Mouse (Mus musculus): ENCODE data around the gene Depdc1b. TPM values are rescaled to one million over a fixed set of nuclear protein-coding genes. Genes with fewer than 3 reads are reported as not detected.
A peak's percentile ranks its signal among the peaks of the same experiment; 100 is the strongest.

Depdc1b gene
- polyA plus RNA-seq, 1 experiment from 2014 or later = 11.6 TPM

DNA sequence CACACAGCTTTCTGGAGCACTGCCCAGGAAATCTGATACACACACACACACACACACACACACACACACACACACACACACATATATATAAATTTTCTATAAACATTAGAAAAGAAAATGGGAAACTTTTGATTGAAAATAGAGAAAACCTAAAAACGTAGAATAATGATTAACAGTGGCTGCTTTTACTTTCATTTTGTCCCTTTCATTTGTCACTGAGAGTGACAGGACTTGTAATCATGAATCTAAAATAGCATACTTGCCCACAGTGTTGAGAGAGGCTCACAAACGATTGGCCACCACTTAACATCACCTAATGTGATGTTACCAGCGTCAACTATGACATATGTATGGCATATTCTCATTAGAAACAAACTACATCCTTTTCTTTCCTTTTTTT is 26.7 kb upstream of the Depdc1b start:
- Histone ChIP-seq H3K4me1 (no peaks in the 10 kb centered on the region), H3K4me2 (no peak overlapping the region), H3K9ac (no peak overlapping the region), H3K9me3 (no peaks in the 10 kb centered on the region), H3K36me3 (no peaks in the 10 kb centered on the region), H3K27me3 (no peaks in the 10 kb centered on the region), H3K4me3 (no peak overlapping the region), H3K27ac (no peak overlapping the region)
- WGBS = 83% methylated on average over 3 of the region's 3 CpGs
- ATAC-seq (ENCODE audit: insufficient number of reproducible peaks, insufficient read depth, low FRiP score, low TSS enrichment, low read depth) = no peak

- Histone ChIP-seq H3K27ac (no peak overlapping the region), H3K4me3 (no peak overlapping the region), H3K9ac (no peak overlapping the region), H3K4me1 (no peaks in the 10 kb centered on the region), H3K36me3 (no peaks in the 10 kb centered on the region), H3K4me2 (no peak overlapping the region), H3K27me3 (no peaks in the 10 kb centered on the region), H3K9me3 (no peaks in the 10 kb centered on the region)
- WGBS = 84% methylated on average over 4 of the region's 4 CpGs
- no peak for ATAC-seq (ENCODE audit: insufficient number of reproducible peaks, insufficient read depth, low FRiP score, low TSS enrichment, low read depth)
Measured at GRCm38 (mm10) chr13:108290314-108290713, 25.8 kb upstream of the Depdc1b start.

GRCm38 (mm10) chr13:108297350-108298093 is 18.6 kb upstream of the Depdc1b start:
- no peaks in the 10 kb centered on the region for H3K27me3 ChIP-seq
- ATAC-seq (ENCODE audit: insufficient number of reproducible peaks, insufficient read depth, low FRiP score, low TSS enrichment, low read depth) = no peak
- H3K9me3 ChIP-seq = no peaks in the 10 kb centered on the region
- peak overlapping the region; percentile 57 for H3K9ac ChIP-seq
- peak overlapping the region; percentile 59 for H3K4me2 ChIP-seq
- peak overlapping the region; percentile 40 for H3K4me3 ChIP-seq
- H3K27ac ChIP-seq = peak overlapping the region; percentile 79
- H3K4me1 ChIP-seq = peaks cover 29% of the 10 kb centered on the region
- no peaks in the 10 kb centered on the region for H3K36me3 ChIP-seq
- WGBS = 5% methylated on average over 12 of the region's 12 CpGs

GRCm38 (mm10) chr13:108298241-108298640 is 17.9 kb upstream of the Depdc1b start:
- H3K4me3 ChIP-seq = no peak overlapping the region
- 0 out of 2 replicates have a peak overlapping the region, but pooled peaks have one; percentile 59 for H3K4me2 ChIP-seq
- H3K27ac ChIP-seq = no peak overlapping the region
- 39% methylated on average over 5 of the region's 5 CpGs for WGBS
- peaks cover 32% of the 10 kb centered on the region for H3K4me1 ChIP-seq
- H3K27me3 ChIP-seq = no peaks in the 10 kb centered on the region
- H3K36me3 ChIP-seq = no peaks in the 10 kb centered on the region
- ATAC-seq (ENCODE audit: insufficient number of reproducible peaks, insufficient read depth, low FRiP score, low TSS enrichment, low read depth) = no peak
- no peak overlapping the region for H3K9ac ChIP-seq
- no peaks in the 10 kb centered on the region for H3K9me3 ChIP-seq

GRCm38 (mm10) chr13:108300346-108300950 is 15.7 kb upstream of the Depdc1b start:
- no peak overlapping the region; the same call in 1 of the 2 replicates for H3K9ac ChIP-seq
- 15% methylated on average over 5 of the region's 5 CpGs for WGBS
- no peaks in the 10 kb centered on the region for H3K36me3 ChIP-seq
- no peak overlapping the region for H3K4me3 ChIP-seq
- no peaks in the 10 kb centered on the region for H3K9me3 ChIP-seq
- ATAC-seq (ENCODE audit: insufficient number of reproducible peaks, insufficient read depth, low FRiP score, low TSS enrichment, low read depth) = peak; percentile 64; the same call in 1 of the 2 replicates
- no peaks in the 10 kb centered on the region for H3K27me3 ChIP-seq
- peak overlapping the region; percentile 44; the same call in 1 of the 2 replicates for H3K27ac ChIP-seq
- no peak overlapping the region for H3K4me2 ChIP-seq
- H3K4me1 ChIP-seq = peaks cover 39% of the 10 kb centered on the region

DNA sequence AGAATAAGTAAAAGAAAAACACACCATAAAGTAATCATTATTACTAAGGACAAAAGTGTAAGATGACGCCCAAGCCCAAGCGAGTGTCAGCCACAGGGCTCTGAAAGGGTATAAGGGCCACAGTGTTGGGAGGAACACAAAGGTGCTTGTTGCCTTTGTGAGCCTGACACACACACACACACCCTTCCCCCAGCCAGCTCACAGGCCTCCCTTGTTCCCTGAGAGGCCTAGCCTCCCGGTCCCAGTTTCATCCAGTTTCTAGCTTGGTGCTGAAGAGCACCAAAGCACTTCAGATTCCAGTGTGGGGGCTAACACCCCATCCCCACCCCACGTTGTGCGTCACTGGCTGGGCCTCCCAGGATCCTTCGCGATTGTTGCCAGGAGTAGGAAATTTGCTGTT is 14.7 kb upstream of the Depdc1b start:
- peak overlapping the region; percentile 44 for H3K27ac ChIP-seq
- no peaks in the 10 kb centered on the region for H3K36me3 ChIP-seq
- H3K9me3 ChIP-seq = no peaks in the 10 kb centered on the region
- ATAC-seq (ENCODE audit: insufficient number of reproducible peaks, insufficient read depth, low FRiP score, low TSS enrichment, low read depth) = peak; percentile 74; the same call in 1 of the 2 replicates
- 15% methylated on average over 7 of the region's 7 CpGs for WGBS
- no peak overlapping the region for H3K4me3 ChIP-seq
- H3K27me3 ChIP-seq = no peaks in the 10 kb centered on the region; the same call in 1 of the 2 replicates
- peaks cover 39% of the 10 kb centered on the region for H3K4me1 ChIP-seq
- no peak overlapping the region for H3K9ac ChIP-seq
- no peak overlapping the region for H3K4me2 ChIP-seq

GRCm38 (mm10) chr13:108302957-108303675 is 13.0 kb upstream of the Depdc1b start:
- H3K4me1 ChIP-seq = peaks cover 29% of the 10 kb centered on the region
- H3K4me2 ChIP-seq = no peak overlapping the region
- H3K9ac ChIP-seq = no peak overlapping the region
- no peak overlapping the region for H3K4me3 ChIP-seq
- H3K27me3 ChIP-seq = no peaks in the 10 kb centered on the region; the same call in 1 of the 2 replicates
- H3K27ac ChIP-seq = no peak overlapping the region
- no peak for ATAC-seq (ENCODE audit: insufficient number of reproducible peaks, insufficient read depth, low FRiP score, low TSS enrichment, low read depth)
- 62% methylated on average over 7 of the region's 7 CpGs for WGBS
- H3K9me3 ChIP-seq = no peaks in the 10 kb centered on the region
- no peaks in the 10 kb centered on the region for H3K36me3 ChIP-seq

- H3K4me1 ChIP-seq = peaks cover 29% of the 10 kb centered on the region
- WGBS = 55% methylated on average over 1 of the region's 1 CpGs
- H3K27me3 ChIP-seq = no peaks in the 10 kb centered on the region; the same call in 1 of the 2 replicates
- H3K27ac ChIP-seq = no peak overlapping the region
- H3K4me3 ChIP-seq = no peak overlapping the region
- H3K4me2 ChIP-seq = no peak overlapping the region
- ATAC-seq (ENCODE audit: insufficient number of reproducible peaks, insufficient read depth, low FRiP score, low TSS enrichment, low read depth) = no peak
- H3K9ac ChIP-seq = no peak overlapping the region
- H3K36me3 ChIP-seq = no peaks in the 10 kb centered on the region
- no peaks in the 10 kb centered on the region for H3K9me3 ChIP-seq
Measured at GRCm38 (mm10) chr13:108303841-108304240, 12.3 kb upstream of the Depdc1b start.

DNA sequence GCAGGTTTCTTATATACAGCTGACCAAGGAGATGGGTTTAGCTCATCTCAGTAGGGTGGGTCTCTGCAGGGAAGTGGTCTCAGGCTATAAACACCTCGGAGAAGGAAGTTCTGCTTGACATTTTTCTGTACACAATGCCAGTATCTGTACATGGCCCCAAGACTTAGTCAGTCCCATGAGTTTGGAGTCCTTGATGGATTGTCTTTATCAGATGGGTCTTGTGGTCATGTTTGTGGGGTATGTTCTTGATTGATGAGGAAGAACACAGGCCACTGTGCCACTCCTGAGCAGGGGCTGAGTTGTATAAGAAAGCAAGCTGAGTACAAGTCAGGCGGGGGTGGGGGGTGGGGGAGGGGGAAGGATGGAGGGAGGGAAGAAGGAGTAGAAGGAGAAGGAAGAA is 11.5 kb upstream of the Depdc1b start:
- 45% methylated on average over 2 of the region's 2 CpGs for WGBS
- no peak overlapping the region for H3K4me3 ChIP-seq
- no peak overlapping the region for H3K27ac ChIP-seq
- no peak overlapping the region for H3K4me2 ChIP-seq
- no peaks in the 10 kb centered on the region; the same call in 1 of the 2 replicates for H3K27me3 ChIP-seq
- H3K9me3 ChIP-seq = no peaks in the 10 kb centered on the region
- peaks cover 29% of the 10 kb centered on the region for H3K4me1 ChIP-seq
- no peaks in the 10 kb centered on the region for H3K36me3 ChIP-seq
- ATAC-seq (ENCODE audit: insufficient number of reproducible peaks, insufficient read depth, low FRiP score, low TSS enrichment, low read depth) = no peak
- H3K9ac ChIP-seq = no peak overlapping the region

DNA sequence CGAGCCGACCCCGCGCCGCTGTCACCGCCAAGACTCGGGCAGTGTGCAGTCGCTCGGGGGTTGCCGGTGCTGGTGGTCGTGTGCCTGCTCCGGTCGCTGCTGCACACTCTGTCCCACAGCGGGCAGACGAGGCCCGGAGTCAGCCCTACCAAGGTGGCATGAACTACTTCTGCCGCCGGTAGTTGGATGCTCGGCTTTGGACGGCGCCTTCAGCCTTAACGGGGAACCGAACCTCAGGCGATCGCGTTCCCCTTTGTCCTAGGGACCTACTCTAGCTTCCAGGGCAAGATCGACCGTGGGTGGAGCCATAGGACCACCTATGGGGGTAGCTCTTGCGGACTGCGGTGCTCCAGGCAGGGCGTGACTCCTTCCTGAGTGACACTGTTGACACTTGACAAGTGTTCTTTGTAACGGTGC is 363 bp downstream of the Depdc1b start:
- H3K36me3 ChIP-seq = 0 out of 2 replicates have a peak, but pooled peaks cover 3% of the 10 kb centered on the region
- H3K9me3 ChIP-seq = no peaks in the 10 kb centered on the region
- peak overlapping the region; percentile 96 for H3K4me2 ChIP-seq
- H3K27me3 ChIP-seq = no peaks in the 10 kb centered on the region
- 0% methylated on average over 32 of the region's 32 CpGs for WGBS
- H3K27ac ChIP-seq = no peak overlapping the region
- peak overlapping the region; percentile 74 for H3K4me3 ChIP-seq
- peaks cover 19% of the 10 kb centered on the region for H3K4me1 ChIP-seq
- ATAC-seq (ENCODE audit: insufficient number of reproducible peaks, insufficient read depth, low FRiP score, low TSS enrichment, low read depth) = peak; percentile 28; the same call in 1 of the 2 replicates
- peak overlapping the region; percentile 81 for H3K9ac ChIP-seq

DNA sequence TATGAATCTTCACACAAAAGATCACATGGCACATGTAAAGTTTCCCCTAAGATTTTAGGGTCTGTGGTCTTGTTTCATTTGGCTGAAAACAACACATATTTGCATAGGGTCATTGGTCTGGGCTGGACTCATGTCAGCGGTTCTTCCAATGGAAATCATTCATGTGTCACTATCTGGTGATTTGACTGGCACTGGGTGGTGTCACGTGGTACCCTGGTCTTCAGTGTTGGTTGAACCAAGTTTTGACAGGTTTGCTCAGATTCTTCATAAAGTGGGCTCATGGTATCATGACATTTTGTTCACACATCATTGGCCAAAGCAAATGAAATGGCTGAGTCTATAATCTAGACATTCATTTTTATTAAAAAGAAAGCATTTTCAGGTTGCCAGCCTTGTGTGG is 1.3 kb downstream of the Depdc1b start:
- no peak overlapping the region for H3K27ac ChIP-seq
- H3K4me1 ChIP-seq = peaks cover 19% of the 10 kb centered on the region
- 84% methylated on average over 2 of the region's 2 CpGs for WGBS
- H3K36me3 ChIP-seq = 0 out of 2 replicates have a peak, but pooled peaks cover 3% of the 10 kb centered on the region
- no peaks in the 10 kb centered on the region for H3K9me3 ChIP-seq
- H3K9ac ChIP-seq = no peak overlapping the region
- no peak for ATAC-seq (ENCODE audit: insufficient number of reproducible peaks, insufficient read depth, low FRiP score, low TSS enrichment, low read depth)
- peak overlapping the region; percentile 74 for H3K4me3 ChIP-seq
- H3K27me3 ChIP-seq = no peaks in the 10 kb centered on the region
- H3K4me2 ChIP-seq = peak overlapping the region; percentile 96

Data from embryonic facial prominence, embryonic 13.5 days (tissue).